Mouse (Mus musculus): ENCODE measurements around the gene Nyap1. TPM values are rescaled to one million over a fixed set of nuclear protein-coding genes. Genes with fewer than 3 reads are reported as not detected.
"Not testable (repeated sequence)": the region's sequence is repeated elsewhere in the genome, so short reads cannot be mapped to it uniquely, and the experiment has no call there.

The Nyap1 gene
- total RNA-seq, 2 experiments from 2014 or later, result not detected

- ATAC-seq (replicated peaks; ENCODE audit: poor library complexity, severe bottlenecking), result peak; percentile 10; the same call in 1 of the 2 replicates
These were observed 5.0 kb upstream of the Nyap1 start for GRCm38 (mm10) chr5:137746282-137746850.

- peak; percentile 54 for ATAC-seq (replicated peaks; ENCODE audit: poor library complexity, severe bottlenecking)
These were observed 4.1 kb upstream of the Nyap1 start, which contains the start of gene Tsc22d4 for GRCm38 (mm10) chr5:137745214-137746171. Tsc22d4 (plus strand) TSS chr5:137745730.

DNA sequence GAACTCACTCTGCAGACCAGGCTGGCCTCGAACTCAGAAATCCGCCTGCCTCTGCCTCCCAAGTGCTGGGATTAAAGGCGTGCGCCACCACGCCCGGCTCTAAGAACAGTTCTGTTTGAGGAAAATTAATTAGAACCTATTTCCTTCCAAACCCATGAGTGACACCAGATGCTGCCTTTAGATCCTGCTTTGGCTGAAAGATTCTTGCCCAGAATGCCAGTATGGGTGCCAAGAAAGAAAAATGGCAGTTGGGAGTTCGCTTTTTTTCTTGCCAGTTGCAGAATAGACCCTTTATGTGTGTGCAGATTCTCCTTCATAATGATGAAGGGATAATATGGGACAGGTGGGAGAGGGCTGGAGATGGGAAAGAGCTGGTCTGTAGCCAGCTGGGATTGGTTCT is 2.8 kb upstream of the Nyap1 start:
- no peak for ATAC-seq (replicated peaks; ENCODE audit: poor library complexity, severe bottlenecking)

DNA sequence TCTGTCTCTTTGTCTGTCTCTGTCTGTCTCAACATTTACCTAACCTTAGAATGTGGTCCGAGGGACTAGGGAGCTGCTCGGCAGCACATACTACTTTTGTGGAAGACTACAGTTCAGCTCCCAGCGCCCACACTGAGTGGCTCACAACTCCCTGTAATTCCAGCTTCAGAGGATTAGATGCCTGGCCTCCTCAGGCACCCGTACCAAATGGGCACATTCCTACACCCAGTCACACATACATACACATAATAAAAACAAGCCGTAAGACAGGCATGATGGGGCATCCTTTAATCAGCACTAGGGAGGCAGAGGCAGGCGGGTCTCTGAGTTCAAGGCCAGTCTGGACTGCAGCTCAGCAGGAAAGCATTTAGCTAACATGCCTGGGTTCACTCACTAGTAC is 1.4 kb upstream of the Nyap1 start:
- no peak for ATAC-seq (replicated peaks; ENCODE audit: poor library complexity, severe bottlenecking)

GRCm38 (mm10) chr5:137742048-137742447 is 641 bp upstream of the Nyap1 start:
- no peak for ATAC-seq (replicated peaks; ENCODE audit: poor library complexity, severe bottlenecking)

DNA sequence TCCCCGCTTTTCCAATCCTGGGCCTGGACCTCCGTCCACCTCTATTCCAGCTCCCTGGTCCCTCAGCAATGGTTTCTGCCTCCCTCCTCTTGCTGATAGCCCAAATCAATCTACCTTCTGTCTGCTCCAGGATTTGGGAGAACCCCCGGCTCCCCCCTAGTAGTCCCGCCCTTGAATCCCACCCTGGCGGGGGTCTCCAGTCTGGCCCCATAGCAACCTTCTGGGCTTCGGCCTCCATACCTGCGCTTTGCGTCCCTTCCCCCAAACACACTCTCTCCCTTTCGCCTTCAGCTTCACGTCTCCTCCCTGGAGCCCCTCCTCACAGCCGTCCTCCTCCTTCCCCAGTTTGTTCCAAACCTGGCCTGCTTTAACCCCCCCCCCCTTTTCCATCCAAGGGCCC is 901 bp downstream of the Nyap1 start:
- ATAC-seq (replicated peaks; ENCODE audit: poor library complexity, severe bottlenecking), result no peak

DNA sequence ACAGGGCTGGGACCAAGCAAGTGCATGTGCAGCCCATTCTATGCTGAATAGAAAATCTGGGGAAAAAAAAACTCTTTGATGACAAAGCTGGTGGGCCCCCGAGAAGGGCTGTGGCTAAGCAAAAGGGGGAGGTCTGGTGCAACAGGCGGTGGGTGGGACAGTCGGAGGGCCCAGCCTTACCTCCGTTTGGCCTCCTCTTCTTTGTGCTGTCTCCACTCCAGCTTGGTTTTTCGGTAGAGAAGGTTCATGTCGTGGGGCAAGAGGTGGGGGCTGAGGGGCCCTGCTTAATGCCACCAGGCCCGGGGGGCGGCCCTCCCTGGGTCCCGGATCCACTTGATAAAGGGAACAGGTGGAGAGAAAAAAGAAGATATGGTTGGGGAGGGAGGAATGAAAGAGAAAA is 1.9 kb downstream of the Nyap1 start:
- no peak for ATAC-seq (replicated peaks; ENCODE audit: poor library complexity, severe bottlenecking)

DNA sequence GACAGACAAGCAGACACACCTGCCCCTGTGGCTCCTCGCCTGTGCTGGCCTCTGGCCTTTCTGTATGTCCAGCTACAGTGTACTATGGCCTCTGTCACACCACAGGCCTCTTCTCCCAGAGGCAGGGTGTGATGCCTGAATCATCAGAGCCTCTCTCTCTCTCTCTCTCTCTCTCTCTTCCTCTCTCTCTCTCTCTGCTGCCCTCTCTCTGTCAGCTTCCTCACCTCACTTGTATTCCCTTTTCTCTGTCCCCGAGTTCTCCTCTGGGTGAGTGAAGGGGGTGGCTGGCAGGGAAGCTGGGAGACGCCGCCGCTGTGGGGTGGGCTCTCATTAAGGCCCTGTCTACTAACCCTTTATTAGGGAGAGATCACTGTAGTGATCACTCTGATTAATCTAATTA is 2.9 kb downstream of the Nyap1 start:
- ATAC-seq (replicated peaks; ENCODE audit: poor library complexity, severe bottlenecking), result no peak

GRCm38 (mm10) chr5:137737400-137737940 is 3.9 kb downstream of the Nyap1 start:
- ATAC-seq (replicated peaks; ENCODE audit: poor library complexity, severe bottlenecking), result no peak

DNA sequence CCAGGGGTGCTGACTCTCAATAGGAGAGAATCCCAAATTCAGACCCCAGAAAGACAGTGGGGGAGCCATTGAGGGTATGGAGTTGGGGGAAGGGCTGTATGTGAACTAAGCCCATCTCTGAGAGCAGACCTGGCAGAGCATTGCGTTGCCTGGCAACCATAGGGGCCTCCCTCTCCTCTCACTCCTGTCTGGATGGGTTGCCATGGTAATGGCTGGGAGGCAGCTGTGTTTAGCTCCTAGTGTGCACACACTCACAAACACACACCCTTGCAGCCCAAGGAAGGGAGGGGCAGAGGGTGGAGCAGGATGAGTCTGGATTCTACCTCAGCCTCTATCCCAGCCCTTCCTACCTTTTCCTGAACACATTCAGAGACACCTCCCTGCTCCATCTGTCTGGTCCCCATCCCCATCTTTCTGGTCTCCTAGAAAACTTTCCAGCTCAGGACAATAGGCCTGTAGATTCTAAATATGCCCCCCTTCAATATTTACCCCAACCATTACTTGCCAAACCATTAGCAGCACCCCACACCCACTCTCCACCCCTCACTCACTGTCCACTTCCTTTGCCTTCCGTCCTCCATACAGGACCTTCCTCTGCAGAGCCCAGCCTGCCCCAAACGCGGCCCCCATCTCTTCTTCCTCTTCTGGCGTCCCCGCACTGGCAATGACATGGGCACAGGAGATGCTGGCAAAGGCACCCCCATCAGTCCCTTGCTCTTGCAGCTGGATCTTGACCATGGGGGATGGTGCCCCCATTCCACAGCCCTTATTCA is 6.9 kb downstream of the Nyap1 start:
- ATAC-seq (replicated peaks; ENCODE audit: poor library complexity, severe bottlenecking), result peak; percentile 38

DNA sequence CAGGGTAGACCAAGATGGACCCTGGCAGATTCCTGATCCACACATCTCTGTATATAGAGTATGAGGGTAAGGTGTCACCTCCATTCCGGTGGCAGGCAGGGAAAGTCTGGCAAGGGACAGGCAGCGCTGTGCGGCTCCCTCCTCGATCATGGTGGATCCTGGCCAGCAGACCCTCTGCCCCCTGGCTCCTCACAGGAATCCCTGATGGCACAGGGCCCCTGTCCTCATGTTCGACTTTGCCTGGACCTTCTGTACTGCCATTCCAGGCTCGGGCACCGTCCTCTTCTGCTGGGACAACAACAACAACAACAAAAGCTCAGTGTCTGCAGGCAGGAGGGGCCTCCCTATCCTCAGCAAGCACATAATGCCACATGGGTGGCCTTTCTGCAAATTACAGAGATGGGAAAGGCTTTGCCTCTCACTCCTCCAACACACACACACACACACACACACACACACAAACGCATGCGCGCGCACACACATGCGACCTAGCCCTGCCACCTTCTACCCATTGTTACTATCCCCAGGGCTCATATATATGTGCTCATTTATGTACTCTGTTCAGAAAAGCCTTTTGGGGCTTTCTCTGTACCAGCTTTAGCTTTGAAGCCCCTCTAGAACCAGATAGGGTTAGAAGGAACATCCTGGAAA is 7.6 kb downstream of the Nyap1 start:
- no peak for ATAC-seq (replicated peaks; ENCODE audit: poor library complexity, severe bottlenecking)

DNA sequence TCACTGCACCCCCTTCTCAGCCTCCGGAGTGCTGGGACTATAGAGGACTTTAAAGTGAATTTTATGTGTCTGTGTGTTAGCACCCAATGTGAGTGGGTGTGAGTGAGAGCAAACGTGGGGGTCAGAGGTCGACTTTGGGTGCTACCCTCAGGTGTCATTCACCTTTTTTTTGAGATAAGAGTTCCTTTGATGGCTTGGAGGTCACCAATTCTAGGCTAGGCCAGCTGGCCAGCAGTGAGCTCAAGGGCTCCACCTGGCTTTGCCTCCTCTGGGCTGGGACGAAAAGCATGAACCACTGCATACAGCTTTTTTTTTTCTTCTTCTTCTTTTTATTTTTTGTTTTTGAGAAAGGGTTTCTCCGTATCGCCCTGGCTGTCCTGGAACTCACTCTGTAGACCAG is 14.6 kb downstream of the Nyap1 start:
- no peak for ATAC-seq (replicated peaks; ENCODE audit: poor library complexity, severe bottlenecking)

DNA sequence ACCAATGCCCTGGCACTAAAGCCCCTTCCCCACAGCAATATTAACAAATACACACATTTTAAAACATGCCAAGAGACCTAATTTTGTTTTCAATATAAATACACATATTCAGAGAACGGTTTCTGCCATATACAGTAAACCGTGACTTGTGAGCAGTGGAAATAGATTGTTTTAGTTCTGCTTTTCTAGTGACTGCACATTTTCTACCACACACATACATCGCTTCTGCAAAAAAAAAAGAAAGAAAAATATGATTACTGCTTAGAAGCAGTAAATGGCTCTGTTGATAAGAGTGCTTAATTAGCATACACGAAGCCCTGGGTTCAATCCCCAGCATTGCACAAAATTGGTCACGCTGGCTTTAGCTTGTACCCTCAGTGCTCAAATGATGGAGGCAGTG is 17.6 kb downstream of the Nyap1 start:
- ATAC-seq (replicated peaks; ENCODE audit: poor library complexity, severe bottlenecking), result peak; percentile 63

GRCm38 (mm10) chr5:137720558-137721164 is 20.7 kb downstream of the Nyap1 start:
- not testable (repeated sequence) for ATAC-seq (replicated peaks; ENCODE audit: poor library complexity, severe bottlenecking)

- peak; percentile 34 for ATAC-seq (replicated peaks; ENCODE audit: poor library complexity, severe bottlenecking)
These were observed 22.3 kb downstream of the Nyap1 start for GRCm38 (mm10) chr5:137719088-137719487.

DNA sequence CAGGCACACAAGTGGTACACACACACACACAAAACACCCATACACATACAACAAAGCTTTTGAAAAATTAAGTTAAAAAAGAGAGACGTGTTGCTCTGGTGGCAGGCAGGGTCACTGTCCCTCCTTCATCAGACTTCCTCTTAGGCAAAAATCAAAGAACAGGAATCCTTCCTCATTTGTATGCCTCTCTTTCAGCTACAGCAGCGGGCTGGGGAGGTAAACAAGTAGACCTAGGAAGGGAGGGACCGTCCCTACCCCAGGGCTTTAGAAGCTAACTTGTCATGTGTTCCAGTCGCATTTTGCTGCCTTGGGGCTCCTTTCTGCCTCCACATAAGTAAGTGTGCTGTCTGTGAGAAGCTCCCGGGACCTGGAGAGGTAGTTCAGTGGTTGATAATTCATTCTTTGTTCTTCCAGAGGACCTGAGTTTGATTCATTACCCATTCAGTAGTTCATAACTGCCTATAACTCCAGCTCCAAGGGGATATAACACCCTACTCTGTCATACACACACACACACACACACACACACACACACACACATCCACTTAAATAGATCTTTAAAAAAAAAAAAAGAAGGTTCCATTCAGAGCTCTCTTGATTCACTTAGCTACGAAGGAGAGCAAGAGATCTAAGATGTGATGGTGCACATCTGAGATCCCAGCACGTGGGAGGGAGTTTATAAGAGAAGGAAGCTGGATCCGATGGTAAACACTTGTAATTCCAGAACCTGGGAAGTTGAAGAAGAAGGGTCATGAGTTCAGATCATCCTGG is 23.2 kb downstream of the Nyap1 start:
- peak; percentile 71 for ATAC-seq (replicated peaks; ENCODE audit: poor library complexity, severe bottlenecking)

DNA sequence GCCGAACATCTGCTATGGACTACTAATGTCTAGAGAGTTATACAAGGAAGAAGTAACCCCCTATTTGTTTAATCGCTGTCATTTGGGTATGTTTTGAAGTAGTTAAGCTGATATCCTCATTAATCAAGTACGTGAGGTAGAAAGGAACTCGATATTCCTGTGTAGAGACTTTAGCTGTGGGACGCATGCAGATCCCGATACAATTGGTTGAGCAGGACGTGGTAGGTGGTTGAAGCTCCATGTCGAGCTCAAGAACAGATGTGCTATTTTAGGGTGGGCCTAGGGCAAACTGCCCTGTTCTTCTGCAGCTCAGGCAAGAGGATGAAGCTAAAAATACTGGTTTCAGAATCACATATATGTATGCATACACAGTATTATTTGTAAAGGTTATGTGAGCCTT is 25.7 kb downstream of the Nyap1 start:
- ATAC-seq (replicated peaks; ENCODE audit: poor library complexity, severe bottlenecking), result no peak

DNA sequence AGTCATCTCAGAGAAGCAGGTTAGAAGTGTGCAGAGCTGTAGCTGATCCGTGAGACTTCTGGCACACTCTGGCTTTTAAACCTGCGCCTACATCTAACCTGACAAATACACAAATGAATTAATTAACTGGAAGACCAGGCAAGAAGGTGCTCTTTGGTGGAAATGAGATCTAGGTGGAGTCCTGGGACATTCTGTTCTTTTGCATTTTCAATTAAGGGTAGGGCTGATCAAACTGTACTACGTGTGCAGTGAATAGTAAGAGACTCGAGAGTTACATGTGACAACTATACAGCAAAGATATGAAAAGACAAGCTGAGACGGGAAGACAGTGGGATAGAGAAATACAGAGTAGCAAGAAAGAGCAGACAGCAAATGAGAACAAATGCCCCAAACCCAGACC is 28.0 kb downstream of the Nyap1 start:
- ATAC-seq (replicated peaks; ENCODE audit: poor library complexity, severe bottlenecking), result no peak

Measured in granulocyte monocyte progenitor cell, adult 5-6 weeks (primary cell).